Mouse (Mus musculus) lung, postnatal 0 days (tissue): ENCODE measurements around the gene Jam3. TPM values are rescaled to one million over a fixed set of nuclear protein-coding genes. Genes with fewer than 3 reads are reported as not detected.
"Not testable (repeated sequence)": the region's sequence is repeated elsewhere in the genome, so short reads cannot be mapped to it uniquely, and the experiment has no call there.

Experiments used
- ATAC-seq: fragments of 200-750 bp; cut with Nextera tagmentation; 2 replicates; pipeline ENCODE4 v1.8.0; 2017; ENCODE audit warnings: moderate library complexity
- DNase-seq: peaks from one replicate; pipeline ENCODE4 v3.0.0-alpha.2; 2016; ENCODE audit warnings: low spot score
- H3K27ac ChIP-seq: fragments of 300-500 bp; sonication (generic); 2 replicates; pipeline ENCODE4 v1.5.1; 2014; ENCODE audit warnings: antibody characterized with exemption, mild to moderate bottlenecking, low read length, mixed read lengths
- H3K27me3 ChIP-seq: fragments of 300-500 bp; sonication (generic); replicated peaks from 2 replicates; pipeline ENCODE4 v1.6.1; 2014; ENCODE audit warnings: low read length, mixed read lengths; ENCODE audit not compliant: insufficient read depth
- H3K36me3 ChIP-seq: fragments of 300-500 bp; sonication (generic); 2 replicates; pipeline ENCODE4 v1.6.1; 2014; ENCODE audit warnings: low read length, mixed read lengths; ENCODE audit not compliant: insufficient read depth
- H3K4me1 ChIP-seq: fragments of 300-500 bp; sonication (generic); 2 replicates; pipeline ENCODE4 v1.6.1; 2014; ENCODE audit warnings: antibody characterized with exemption, low read depth, low read length, mixed read lengths; ENCODE audit not compliant: insufficient read depth
- H3K4me2 ChIP-seq: fragments of 300-500 bp; sonication (generic); replicated peaks from 2 replicates; pipeline ENCODE4 v1.6.1; 2014; ENCODE audit warnings: low read depth, mild to moderate bottlenecking, low read length, moderate library complexity, mixed read lengths
- H3K4me3 ChIP-seq: fragments of 300-500 bp; sonication (generic); 2 replicates; pipeline ENCODE4 v1.5.1; 2014; ENCODE audit warnings: low read depth, low read length
- H3K9ac ChIP-seq: fragments of 300-500 bp; sonication (generic); replicated peaks from 2 replicates; pipeline ENCODE4 v1.6.1; 2014; ENCODE audit warnings: low read depth, mild to moderate bottlenecking
- H3K9me3 ChIP-seq: fragments of 300-500 bp; sonication (generic); 2 replicates; pipeline ENCODE4 v1.6.1; 2016; ENCODE audit warnings: low read length, mixed read lengths
- CTCF ChIP-seq: IDR thresholded peaks from 2 replicates; pipeline ENCODE4 v1.5.1; 2016; ENCODE audit warnings: antibody characterized with exemption, mild to moderate bottlenecking
- EP300 ChIP-seq: IDR thresholded peaks from 2 replicates; pipeline ENCODE4 v1.6.1; 2016; ENCODE audit warnings: antibody characterized with exemption, mild to moderate bottlenecking, control low read depth
- WGBS: fragments of 180-500 bp; shearing (Covaris S2); extraction: QIAGEN DNeasy Blood & Tissue Kit; methylation state at CpG from one replicate; pipeline ENCODE4 v1.1.7; 2014; 5-methylcytosine and 5-hydroxymethylcytosine counted together
- polyA plus RNA-seq: library from polyadenylated mRNA; unstranded; fragments of >200 nt; fragmentation: Nextera tagmentation; extraction: Ambion mirVana; gene quantifications from 2 replicates; pipeline ENCODE4 v1.2.1, GENCODE M21; 2015

Gene Jam3
- polyA plus RNA-seq, 1 experiment from 2014 or later = 18.9 TPM

DNA sequence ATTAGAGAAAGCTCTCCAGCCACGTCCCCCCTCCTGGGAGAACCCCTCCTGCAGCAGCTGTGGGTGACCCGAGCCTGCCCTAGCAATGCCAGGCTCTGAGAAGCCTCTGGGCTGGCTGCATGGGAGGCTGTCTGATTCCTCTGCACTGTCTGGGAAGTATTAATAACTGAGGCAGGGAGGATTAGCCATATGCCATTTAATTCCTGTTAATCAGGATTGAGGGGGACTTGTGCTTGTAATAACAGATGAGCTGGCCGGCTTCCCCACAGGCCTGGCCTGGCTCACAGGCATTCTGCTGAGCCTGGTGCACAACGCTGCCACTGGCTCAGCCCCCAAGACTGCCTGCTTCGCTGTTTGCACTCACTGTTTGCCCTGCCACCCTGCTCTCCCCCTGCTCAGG lies 18.9 kb upstream of the Jam3 start:
- TF ChIP-seq CTCF = no peak
- TF ChIP-seq EP300 = no peak
- Histone ChIP-seq H3K27me3 (no peaks in the 10 kb centered on the region), H3K4me2 (no peak overlapping the region), H3K36me3 (no peaks in the 10 kb centered on the region), H3K9me3 (no peaks in the 10 kb centered on the region), H3K4me3 (no peak overlapping the region), H3K9ac (no peak overlapping the region), H3K4me1 (no peaks in the 10 kb centered on the region), H3K27ac (no peak overlapping the region)
- 42% methylated on average over 5 of the region's 5 CpGs for WGBS
- DNase-seq = no peak
- ATAC-seq = no peak

DNA sequence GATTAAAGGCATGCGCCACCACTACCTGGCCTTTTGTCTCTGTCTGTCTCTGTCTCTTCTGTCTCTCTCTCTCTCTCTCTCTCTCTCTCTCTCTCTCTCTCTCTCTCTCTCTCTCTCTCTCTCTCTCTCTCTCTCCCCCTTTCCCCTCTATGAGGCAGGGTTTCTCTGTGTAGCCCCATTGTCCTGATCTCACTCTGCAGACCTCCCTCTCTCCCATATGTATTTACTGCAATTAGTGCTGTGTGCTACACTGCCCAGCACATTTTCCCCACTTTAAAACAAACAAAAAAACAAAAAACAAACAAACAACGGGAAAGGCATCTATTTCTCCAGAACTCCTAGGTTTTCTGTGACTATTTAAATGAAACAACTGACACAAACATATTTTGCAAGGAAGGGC lies 18.4 kb upstream of the Jam3 start:
- Histone ChIP-seq H3K4me2 (no peak overlapping the region), H3K9ac (no peak overlapping the region), H3K4me1 (no peaks in the 10 kb centered on the region), H3K9me3 (no peaks in the 10 kb centered on the region), H3K36me3 (no peaks in the 10 kb centered on the region), H3K4me3 (no peak overlapping the region), H3K27me3 (no peaks in the 10 kb centered on the region), H3K27ac (no peak overlapping the region)
- no peak for TF ChIP-seq CTCF
- no peak for ATAC-seq
- no peak for DNase-seq
- 72% methylated on average over 2 of the region's 2 CpGs for WGBS

DNA sequence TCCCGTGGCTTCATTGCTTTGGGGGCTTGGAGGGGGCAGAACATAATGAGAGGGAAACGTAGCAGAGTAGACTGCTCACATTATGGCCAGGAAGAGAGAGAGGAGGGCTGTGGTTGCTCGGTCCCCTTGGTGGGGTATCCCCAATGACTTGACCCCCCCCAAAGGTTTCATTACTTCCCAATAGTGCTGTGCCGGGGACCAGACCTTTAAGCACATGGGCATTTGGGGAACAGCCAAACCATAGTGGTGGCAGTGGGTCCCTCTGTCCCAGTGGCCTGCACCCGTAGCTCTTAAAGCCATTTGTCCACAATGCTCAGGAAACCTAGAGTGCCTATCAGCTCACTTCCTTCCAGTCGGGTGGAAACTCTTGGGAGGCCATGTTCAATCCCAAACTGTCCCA lies 17.6 kb upstream of the Jam3 start:
- Histone ChIP-seq H3K4me2 (no peak overlapping the region), H3K4me1 (no peaks in the 10 kb centered on the region), H3K36me3 (no peaks in the 10 kb centered on the region), H3K4me3 (no peak overlapping the region), H3K9ac (no peak overlapping the region), H3K27ac (no peak overlapping the region), H3K9me3 (no peaks in the 10 kb centered on the region), H3K27me3 (no peaks in the 10 kb centered on the region)
- ATAC-seq (no peak), DNase-seq (no peak)
- 76% methylated on average over 6 of the region's 6 CpGs for WGBS
- TF ChIP-seq CTCF = no peak
- TF ChIP-seq EP300 = no peak

DNA sequence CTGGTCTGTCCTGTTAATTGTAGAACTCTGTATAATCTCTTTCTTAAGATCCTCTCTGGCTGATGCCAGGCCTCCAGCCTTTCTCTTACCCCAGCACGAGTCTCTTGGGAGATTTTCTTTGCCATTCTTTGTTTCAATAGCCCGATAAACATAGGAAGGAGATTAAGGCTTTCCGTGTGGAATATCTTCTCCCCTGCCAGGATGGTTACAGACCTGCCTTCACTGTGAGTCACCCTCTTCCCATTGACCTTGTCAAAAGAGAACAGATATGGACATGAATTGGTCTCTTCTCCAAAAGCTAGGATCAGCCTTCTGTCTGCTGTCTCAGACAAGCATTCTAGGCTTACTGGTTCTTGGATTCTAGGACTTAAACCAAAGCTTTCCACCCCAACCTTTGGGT lies 15.5 kb upstream of the Jam3 start:
- no peaks in the 10 kb centered on the region for H3K9me3 ChIP-seq
- WGBS = 73% methylated on average over 3 of the region's 3 CpGs

DNA sequence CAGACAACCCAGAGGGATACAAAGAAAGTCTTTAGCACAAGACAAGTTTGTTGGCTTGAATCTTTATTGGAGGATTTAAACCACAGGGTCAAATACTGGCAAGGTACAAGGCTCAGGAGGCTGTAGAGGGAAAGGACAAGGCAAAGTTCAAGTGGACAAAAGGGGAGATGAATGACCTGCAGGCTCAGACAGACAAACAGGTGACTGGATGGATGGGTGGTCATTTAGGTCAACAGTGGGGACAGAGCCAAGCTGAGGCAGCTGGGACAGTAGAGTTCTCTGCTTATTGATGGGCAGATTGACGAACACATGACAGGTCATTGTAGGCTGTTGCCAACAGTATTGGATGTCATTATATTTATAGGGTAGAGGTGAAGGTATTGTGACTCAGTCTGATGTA lies 11.8 kb upstream of the Jam3 start:
- no peaks in the 10 kb centered on the region for H3K36me3 ChIP-seq
- no peak for DNase-seq
- TF ChIP-seq CTCF = no peak
- TF ChIP-seq EP300 = no peak
- H3K4me1 ChIP-seq = no peaks in the 10 kb centered on the region
- no peak overlapping the region for H3K4me2 ChIP-seq
- H3K4me3 ChIP-seq = no peak overlapping the region
- no peak overlapping the region for H3K27ac ChIP-seq
- WGBS = 96% methylated on average over 1 of the region's 1 CpGs
- H3K9ac ChIP-seq = no peak overlapping the region
- H3K9me3 ChIP-seq = no peaks in the 10 kb centered on the region
- H3K27me3 ChIP-seq = no peaks in the 10 kb centered on the region
- ATAC-seq = no peak

More for the DNA sequence above, 15.5 kb upstream of the Jam3 start:
- Histone ChIP-seq H3K4me2 (no peak overlapping the region), H3K27ac (no peak overlapping the region), H3K4me3 (no peak overlapping the region), H3K36me3 (no peaks in the 10 kb centered on the region), H3K4me1 (no peaks in the 10 kb centered on the region), H3K9ac (no peak overlapping the region), H3K27me3 (no peaks in the 10 kb centered on the region)
- TF ChIP-seq EP300 = no peak
- TF ChIP-seq CTCF = no peak
- DNase-seq (no peak), ATAC-seq (no peak)

DNA sequence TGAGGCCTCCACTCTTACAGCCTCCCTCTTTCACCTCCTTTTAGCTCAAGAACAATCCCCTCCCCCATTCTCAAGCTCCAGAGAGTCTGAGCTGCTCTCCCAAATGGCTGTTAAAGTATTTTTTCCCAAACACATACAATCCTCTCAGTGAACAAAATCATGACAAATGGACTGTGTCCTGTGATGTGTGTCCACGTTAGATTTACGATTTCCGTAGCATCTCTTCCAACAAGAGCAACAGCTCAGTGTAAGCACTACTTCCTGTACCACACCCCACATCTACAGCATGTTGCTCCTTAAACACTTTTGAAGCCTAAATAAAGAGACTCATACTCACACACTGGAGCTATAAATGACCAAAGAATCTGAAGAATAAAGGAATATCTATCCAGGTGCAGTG lies 10.4 kb upstream of the Jam3 start:
- H3K4me3 ChIP-seq = no peak overlapping the region
- no peak overlapping the region for H3K27ac ChIP-seq
- no peak overlapping the region for H3K4me2 ChIP-seq
- ATAC-seq = no peak
- no peaks in the 10 kb centered on the region for H3K4me1 ChIP-seq
- no peak for DNase-seq
- H3K36me3 ChIP-seq = no peaks in the 10 kb centered on the region
- TF ChIP-seq CTCF = no peak
- no peak for TF ChIP-seq EP300
- H3K27me3 ChIP-seq = no peaks in the 10 kb centered on the region
- no peaks in the 10 kb centered on the region for H3K9me3 ChIP-seq
- 43% methylated on average over 3 of the region's 3 CpGs for WGBS
- no peak overlapping the region for H3K9ac ChIP-seq

DNA sequence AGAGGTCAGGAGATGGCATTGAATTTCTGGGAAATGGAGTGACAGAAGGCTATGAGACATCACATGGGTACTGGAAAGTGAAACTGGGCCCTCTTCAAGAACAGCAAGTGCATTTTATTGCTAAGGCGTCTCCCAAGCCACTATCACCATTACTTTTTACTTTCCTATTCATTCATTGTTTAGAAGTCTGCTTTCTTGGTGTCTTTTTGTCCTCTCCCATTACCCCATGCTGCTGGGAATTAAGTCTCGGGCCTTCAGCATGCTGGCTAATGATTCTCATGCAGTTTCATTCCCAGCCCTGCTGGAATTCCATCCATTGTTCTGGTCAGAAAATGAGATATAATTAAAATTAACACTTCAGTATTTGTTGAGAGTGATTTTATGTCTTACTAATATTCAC lies 9.7 kb upstream of the Jam3 start:
- Histone ChIP-seq H3K27me3 (no peaks in the 10 kb centered on the region), H3K9ac (no peak overlapping the region), H3K4me3 (no peak overlapping the region), H3K36me3 (no peaks in the 10 kb centered on the region), H3K4me2 (no peak overlapping the region), H3K27ac (no peak overlapping the region), H3K4me1 (no peaks in the 10 kb centered on the region), H3K9me3 (no peaks in the 10 kb centered on the region)
- ATAC-seq (no peak), DNase-seq (no peak)
- TF ChIP-seq CTCF = no peak
- no peak for TF ChIP-seq EP300
- WGBS = 69% methylated on average over 2 of the region's 2 CpGs

DNA sequence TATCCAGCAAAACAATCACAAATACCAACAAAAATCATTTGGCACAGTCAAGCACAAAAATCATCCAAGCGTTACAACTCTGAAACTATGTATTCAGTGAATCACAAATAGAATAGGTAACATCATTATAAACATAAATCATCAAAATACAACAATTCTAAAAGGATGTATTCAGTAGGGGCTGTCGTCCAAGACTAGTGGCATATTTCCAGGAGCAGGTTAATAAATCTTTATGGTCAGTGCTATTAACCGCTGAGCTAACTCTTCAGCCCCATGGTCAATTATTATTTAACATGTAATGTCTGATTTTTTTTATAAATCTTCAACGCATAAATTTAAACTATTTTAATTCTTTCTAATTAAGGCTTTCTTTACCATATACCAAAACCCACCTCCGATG lies 8.4 kb upstream of the Jam3 start:
- H3K4me3 ChIP-seq, H3K9me3 ChIP-seq, ATAC-seq, H3K9ac ChIP-seq, H3K4me2 ChIP-seq, H3K27me3 ChIP-seq, H3K27ac ChIP-seq, H3K36me3 ChIP-seq, DNase-seq, H3K4me1 ChIP-seq: not testable (repeated sequence)
- WGBS = 67% methylated on average over 5 of the region's 5 CpGs
